Comparison of ENCODE assay signal across 10 mouse cellular contexts in the genomic region with DNA sequence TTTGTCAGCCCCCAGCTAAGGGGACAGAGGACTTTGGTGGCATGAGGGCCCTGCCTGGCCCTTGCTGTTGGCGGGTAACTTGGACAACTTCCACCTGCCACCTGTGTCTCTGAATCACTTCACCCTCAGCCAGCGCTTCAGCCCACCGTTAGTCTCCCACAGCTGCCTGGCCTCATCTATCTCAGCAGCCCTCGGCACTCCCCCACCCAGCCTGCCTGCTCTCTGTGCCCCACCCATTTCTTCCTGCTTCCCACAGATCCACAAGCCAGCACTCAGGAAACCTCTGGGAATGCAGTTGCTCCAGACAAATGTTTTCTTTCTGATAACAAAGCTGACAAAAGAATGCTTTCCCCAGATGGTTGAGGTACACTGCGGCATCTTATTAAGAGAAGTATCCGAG.
DNase-seq lines count a peak whose midpoint lies in the region; ATAC-seq and TF ChIP-seq lines count a peak whose summit lies in the region.
"Had no signal": no experiment of that assay in that cellular context is flagged by ENCODE, and none has a peak within 500 bp of the region (broad histone marks: within the 10 kb centered on the region; RNA-seq: fewer than 3 reads in every experiment).

No protein-coding gene starts in this region.

- peak; percentile 82 for ATAC-seq in heart, embryonic 15.5 days (replicated peaks; ENCODE audit: insufficient number of reproducible peaks, insufficient read depth, low FRiP score, low read depth)
- ATAC-seq: activated CD4-positive, CD25-positive, alpha-beta regulatory T cell, adult 4 months had no signal

- no peak for TF ChIP-seq CTCF in cerebellum, adult 2 months (IDR thresholded peaks at IDR 0.05; ENCODE audit: borderline replicate concordance, insufficient read depth, low read depth, low read length)

- H3K79me2 ChIP-seq in myocyte (ENCODE audit: control insufficient read depth, insufficient read depth) = no peaks in the 10 kb centered on the region

- H3K27me3 ChIP-seq in heart, embryonic 15.5 days = no peaks in the 10 kb centered on the region
- H3K27me3 ChIP-seq in myocyte (ENCODE audit: control insufficient read depth, insufficient read depth, insufficient read length) = no peaks in the 10 kb centered on the region
- H3K27me3 ChIP-seq in cerebellum, adult 2 months (ENCODE audit: control insufficient read depth, insufficient read depth, low read length) = no peaks in the 10 kb centered on the region
- H3K27me3 ChIP-seq: CH12.LX had no signal

- no peaks in the 10 kb centered on the region for H3K9me3 ChIP-seq in heart, embryonic 15.5 days (replicated peaks)

- no peak overlapping the region for H3ac ChIP-seq in myocyte (ENCODE audit: control insufficient read depth, insufficient read length)

- peak; percentile 41 for DNase-seq in kidney, postnatal 10 days
- DNase-seq in kidney, adult 9 months = no peak
- no peak for DNase-seq in cerebellum, adult 2 months
- no peak for DNase-seq in left cerebral cortex, adult 9 months (ENCODE audit: low spot score in 2 of 2)

- TF ChIP-seq POLR2A in myocyte (IDR thresholded peaks at IDR 0.05; ENCODE audit: insufficient read length, low read depth) = no peak
- no peak for TF ChIP-seq POLR2A in cerebellum, adult 2 months (IDR thresholded peaks at IDR 0.05; ENCODE audit: borderline replicate concordance, insufficient read depth, low read length)

- peaks cover 9% of the 10 kb centered on the region for H3K4me1 ChIP-seq in brown adipose tissue, adult 24 weeks (ENCODE audit: control insufficient read depth, insufficient read depth, insufficient read length, low read length)
- peaks cover 22% of the 10 kb centered on the region for H3K4me1 ChIP-seq in heart, embryonic 15.5 days (replicated peaks)
- no peaks in the 10 kb centered on the region for H3K4me1 ChIP-seq in cerebellum, adult 2 months (ENCODE audit: control insufficient read depth, insufficient read depth, low read length)

- peak overlapping the region; percentile 99 for H3K27ac ChIP-seq in brown adipose tissue, adult 24 weeks (replicated peaks; ENCODE audit: low read depth, low read length)
- peak overlapping the region; percentile 61 for H3K27ac ChIP-seq in heart, embryonic 15.5 days
- H3K27ac ChIP-seq in cerebellum, adult 2 months (ENCODE audit: insufficient read depth, low read length) = no peak overlapping the region
- H3K27ac ChIP-seq: macrophage had no signal

- H3K4me2 ChIP-seq in heart, embryonic 15.5 days = no peak overlapping the region
- H3K4me2 ChIP-seq in myocyte (ENCODE audit: low read depth) = peak overlapping the region; percentile 15

- no peak overlapping the region; the same call in 1 of the 2 replicates for H3K4me3 ChIP-seq in brown adipose tissue, adult 24 weeks (ENCODE audit: insufficient read depth, low read depth, low read length)
- H3K4me3 ChIP-seq in heart, embryonic 15.5 days = no peak overlapping the region
- no peak overlapping the region for H3K4me3 ChIP-seq in myocyte
- H3K4me3 ChIP-seq in cerebellum, adult 2 months (replicated peaks; ENCODE audit: insufficient read depth, low read depth, low read length) = no peak overlapping the region

- WGBS in heart, embryonic 15.5 days = 22% methylated on average over 6 of the region's 6 CpGs
- WGBS in cerebellum, adult 2 months = 49% methylated on average over 6 of the region's 6 CpGs

- H3K36me3 ChIP-seq in heart, embryonic 15.5 days = peaks cover 10% of the 10 kb centered on the region; the same call in 1 of the 2 replicates
- H3K36me3 ChIP-seq in myocyte (ENCODE audit: control insufficient read depth, insufficient read depth) = no peaks in the 10 kb centered on the region

- no peak overlapping the region for H3K9ac ChIP-seq in heart, embryonic 15.5 days

TF ChIP-seq in myocyte, 11 proteins besides CTCF, POLR2A, EP300 and RAD21:
- TF ChIP-seq REST (IDR thresholded peaks at IDR 0.05; ENCODE audit: insufficient read depth, insufficient read length) = no peak
- TF ChIP-seq MYOD1 (IDR thresholded peaks at IDR 0.05; ENCODE audit: control insufficient read depth in 1 of 3, insufficient read length in 2 of 3, low read depth in 2 of 3) = peak in 2 of 3 experiments; percentile 80 to 95
- peak; percentile 10 for TF ChIP-seq TCF12 (IDR thresholded peaks at IDR 0.05; ENCODE audit: insufficient read depth, poor library complexity, severe bottlenecking)
- TF ChIP-seq SRF (IDR thresholded peaks at IDR 0.05; ENCODE audit: control insufficient read depth, insufficient read length, low read depth) = no peak
- peak in 2 of 3 experiments; percentile 48 to 93 for TF ChIP-seq MYOG (IDR thresholded peaks at IDR 0.05; ENCODE audit: control insufficient read depth in 1 of 3, insufficient read depth in 1 of 3, insufficient read length in 2 of 3, low read depth in 2 of 3)
- TF ChIP-seq E2F4 (IDR thresholded peaks at IDR 0.05; ENCODE audit: insufficient read depth) = no peak
- peak; percentile 25 for TF ChIP-seq TCF3 (IDR thresholded peaks at IDR 0.05; ENCODE audit: insufficient read length, low read depth)
TF ChIP-seq in myocyte: peak in this region for 4.
